Mouse (Mus musculus) sigmoid colon, adult 10 weeks (tissue): ENCODE measurements around the gene Gm7954. TPM values are rescaled to one million over a fixed set of nuclear protein-coding genes. Genes with fewer than 3 reads are reported as not detected.

Source experiments
- polyA plus RNA-seq: library from polyadenylated mRNA; stranded (reverse); fragments of 350-450 nt; fragmentation: Illumina TruSeq; extraction: RNeasy Lipid Tissue Mini Kit (QIAGEN cat#74804); gene quantifications from one replicate; pipeline ENCODE4 v1.2.3, GENCODE M21; 2014; ENCODE audit warnings: low read depth, low replicate concordance

The Gm7954 gene
- not detected for polyA plus RNA-seq

GRCm38 (mm10) chr14:41453418-41453817, at the start of gene Gm7954:
Gene Gm7954, minus strand, starts transcription at chr14:41453518.

DNA sequence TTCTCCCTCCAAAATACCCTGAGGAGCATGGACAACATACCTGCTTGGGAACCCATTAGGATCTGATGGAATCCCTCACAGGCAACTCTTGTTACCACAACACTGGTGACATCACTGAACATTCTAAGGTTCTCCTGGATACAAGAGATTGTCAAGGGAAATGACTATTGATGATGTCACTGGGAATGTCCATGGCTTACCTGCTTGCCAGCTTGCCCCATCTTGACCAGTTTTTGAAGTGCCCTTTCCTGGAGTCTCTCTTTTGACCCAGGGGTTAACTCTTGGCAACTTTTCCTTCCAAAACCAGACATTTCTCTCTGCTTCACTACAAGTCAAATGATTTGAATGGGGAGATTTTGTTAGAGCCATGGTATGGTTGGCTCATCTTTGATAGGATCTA, 36.1 kb upstream of the Gm7954 start, which contains the start of gene Gm3486:
TSS of gene Gm3486 (minus strand) at position 101 of the 400 bp plus-strand sequence.

DNA sequence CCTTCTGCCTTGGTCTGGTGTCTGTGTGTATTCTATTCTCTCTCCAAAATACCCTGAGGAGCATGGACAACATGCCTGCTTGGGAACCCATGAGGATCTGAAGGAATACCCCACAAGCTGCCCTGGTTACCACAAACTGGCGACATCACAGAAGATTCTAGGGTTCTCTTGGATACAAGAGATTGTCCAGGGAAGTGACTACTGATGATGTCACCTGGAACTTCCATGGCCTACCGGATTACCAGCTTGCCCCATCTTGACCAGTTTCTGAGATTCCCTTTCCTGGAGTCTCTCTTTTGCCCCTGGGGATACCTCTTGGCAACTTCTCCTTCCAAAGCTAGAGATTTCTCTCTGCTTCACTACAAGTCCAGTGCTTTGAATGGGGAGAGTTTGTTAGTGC, 45.1 kb downstream of the Gm7954 start, which contains the start of gene Gm6482:
TSS of gene Gm6482 (minus strand) at position 101 of the 400 bp plus-strand sequence.

Other genes starting within 250 kb of the Gm7954 start
- gene Gm2832, start 174.7 kb downstream of the Gm7954 start, polyA plus RNA-seq, result not detected
- not detected for gene Gm5798, start 104.9 kb downstream of the Gm7954 start, polyA plus RNA-seq
- not detected for gene Gm7945, start 67.1 kb downstream of the Gm7954 start, polyA plus RNA-seq
- gene Gm6482, start 45.2 kb downstream of the Gm7954 start, polyA plus RNA-seq, result not detected
- gene Gm3486, start 36.0 kb upstream of the Gm7954 start, polyA plus RNA-seq, result not detected
- gene Gm7970, start 102.1 kb upstream of the Gm7954 start, polyA plus RNA-seq, result not detected
- not detected for gene 1700049E17Rik2, start 119.7 kb upstream of the Gm7954 start, polyA plus RNA-seq
- gene Gm3072, start 171.1 kb upstream of the Gm7954 start, polyA plus RNA-seq, result not detected
- gene Gm3676, start 193.0 kb upstream of the Gm7954 start, polyA plus RNA-seq, result not detected
- not detected for gene Gm8068, start 248.4 kb upstream of the Gm7954 start, polyA plus RNA-seq